Mouse (Mus musculus) ES-E14 (cell line): ENCODE data around the gene Trim68.

ENCODE experiments used
- HCFC1 ChIP-seq: IDR thresholded peaks from 2 replicates; pipeline ENCODE4 v1.6.1; 2012; ENCODE audit warnings: low read length, inconsistent platforms, borderline replicate concordance; ENCODE audit not compliant: insufficient read depth
- MAFK ChIP-seq: IDR thresholded peaks from 2 replicates; pipeline ENCODE4 v1.6.1; 2014; ENCODE audit warnings: mild to moderate bottlenecking, low read depth, low read length, inconsistent platforms; ENCODE audit not compliant: insufficient read depth
- ZC3H11A ChIP-seq: IDR thresholded peaks from 2 replicates; pipeline ENCODE4 v1.6.1; 2012; ENCODE audit warnings: low read depth, mild to moderate bottlenecking, inconsistent platforms, low read length, borderline replicate concordance
- ZNF384 ChIP-seq: IDR thresholded peaks from 2 replicates; pipeline ENCODE4 v1.6.1; 2012; ENCODE audit warnings: low read depth, low read length, inconsistent platforms

GRCm38 (mm10) chr7:102676225-102676624, 10.9 kb downstream of the Trim68 start:
- TF ChIP-seq HCFC1 (no peak), ZC3H11A (no peak), ZNF384 (no peak), MAFK (no peak)
